Mouse (Mus musculus): Measurements from ENCODE around the gene Gas2.

GRCm38 (mm10) chr7:51872041-51872440 lies 10.2 kb downstream of the Gas2 start:
- TF ChIP-seq CTCF (IDR thresholded peaks at IDR 0.05; ENCODE audit: low read depth) = no peak
- TF ChIP-seq EP300 (IDR thresholded peaks at IDR 0.05; ENCODE audit: low read depth) = no peak
